Mouse (Mus musculus) liver, embryonic 15.5 days (tissue): ENCODE data around the gene Styxl1. TPM values are rescaled to one million over a fixed set of nuclear protein-coding genes. Genes with fewer than 3 reads are reported as not detected.

ENCODE experiments used
- ATAC-seq: fragments of 200-750 bp; cut with Nextera tagmentation; 2 replicates; pipeline ENCODE4 v1.8.0; 2017; ENCODE audit warnings: moderate number of reproducible peaks, mild to moderate bottlenecking, moderate library complexity; ENCODE audit not compliant: insufficient read depth
- H3K27ac ChIP-seq: fragments of 300-500 bp; sonication (generic); replicated peaks from 2 replicates; pipeline ENCODE4 v1.5.1; 2015; ENCODE audit warnings: mild to moderate bottlenecking, inconsistent platforms
- H3K27me3 ChIP-seq: fragments of 300-500 bp; sonication (generic); 2 replicates; pipeline ENCODE4 v1.6.1; 2015; ENCODE audit warnings: mild to moderate bottlenecking, inconsistent platforms
- H3K36me3 ChIP-seq: fragments of 300-500 bp; sonication (generic); replicated peaks from 2 replicates; pipeline ENCODE4 v1.6.1; 2015; ENCODE audit warnings: moderate library complexity, mild to moderate bottlenecking, inconsistent platforms
- H3K4me1 ChIP-seq: fragments of 300-500 bp; sonication (generic); replicated peaks from 2 replicates; pipeline ENCODE4 v1.6.1; 2015; ENCODE audit warnings: inconsistent platforms
- H3K4me2 ChIP-seq: fragments of 300-500 bp; sonication (generic); 2 replicates; pipeline ENCODE4 v1.6.1; 2015; ENCODE audit warnings: moderate library complexity, mild to moderate bottlenecking, inconsistent platforms
- H3K4me3 ChIP-seq: fragments of 300-500 bp; sonication (generic); replicated peaks from 2 replicates; pipeline ENCODE4 v1.5.1; 2015; ENCODE audit warnings: mild to moderate bottlenecking, inconsistent platforms
- H3K9ac ChIP-seq: fragments of 300-500 bp; sonication (generic); 2 replicates; pipeline ENCODE4 v1.6.1; 2015; ENCODE audit warnings: moderate library complexity, mild to moderate bottlenecking, inconsistent platforms
- H3K9me3 ChIP-seq: fragments of 300-500 bp; sonication (generic); replicated peaks from 2 replicates; pipeline ENCODE4 v1.6.1; 2016; ENCODE audit warnings: inconsistent platforms
- WGBS: fragments of 180-500 bp; shearing (Covaris S2); methylation state at CpG from one replicate; pipeline ENCODE4 v1.1.7; 2015; ENCODE audit warnings: mixed read lengths; ENCODE audit not compliant: insufficient replicate concordance; 5-methylcytosine and 5-hydroxymethylcytosine counted together
- polyA plus RNA-seq: library from polyadenylated mRNA; unstranded; fragments of >200 nt; fragmentation: Nextera tagmentation; extraction: Ambion mirVana; gene quantifications from 2 replicates; pipeline ENCODE4 v1.2.1, GENCODE M21; 2015

Styxl1 gene
- polyA plus RNA-seq, 1 experiment from 2014 or later: not detected

- ATAC-seq: no peak
These were observed 14.7 kb downstream of the Styxl1 start for GRCm38 (mm10) chr5:135763526-135763925.

GRCm38 (mm10) chr5:135761881-135762280, 16.3 kb downstream of the Styxl1 start:
- Histone ChIP-seq H3K27ac (no peak overlapping the region), H3K9ac (no peak overlapping the region), H3K36me3 (no peaks in the 10 kb centered on the region), H3K27me3 (no peaks in the 10 kb centered on the region), H3K9me3 (no peaks in the 10 kb centered on the region), H3K4me2 (no peak overlapping the region), H3K4me1 (no peaks in the 10 kb centered on the region), H3K4me3 (no peak overlapping the region)
- 64% methylated on average over 3 of the region's 3 CpGs for WGBS
- ATAC-seq: no peak

More at GRCm38 (mm10) chr5:135763526-135763925, 14.7 kb downstream of the Styxl1 start:
- Histone ChIP-seq H3K36me3 (no peaks in the 10 kb centered on the region), H3K4me3 (no peak overlapping the region), H3K4me1 (no peaks in the 10 kb centered on the region), H3K4me2 (no peak overlapping the region), H3K9me3 (no peaks in the 10 kb centered on the region), H3K9ac (no peak overlapping the region), H3K27ac (no peak overlapping the region), H3K27me3 (no peaks in the 10 kb centered on the region)
- WGBS: 3% methylated on average over 7 of the region's 7 CpGs

DNA sequence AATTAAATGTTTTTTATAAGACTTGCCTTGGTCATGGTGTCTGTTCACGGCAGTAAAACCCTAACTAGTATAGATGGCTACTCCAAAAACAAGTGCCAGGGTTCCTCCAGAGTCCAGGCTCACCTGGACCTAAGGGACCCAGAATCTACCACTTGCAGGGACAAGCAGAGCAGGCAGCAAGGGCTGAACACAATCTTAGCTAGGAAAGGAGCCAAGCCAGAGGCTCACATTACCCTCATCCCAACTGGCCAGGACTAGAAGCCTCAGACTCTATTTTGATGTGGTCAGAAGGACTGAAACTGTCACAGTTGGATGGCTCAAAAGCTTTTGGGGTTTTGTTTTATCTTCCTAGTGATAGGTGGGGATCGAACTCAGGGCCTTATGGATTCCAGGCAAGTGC, 26.6 kb downstream of the Styxl1 start:
- H3K9me3 ChIP-seq: no peaks in the 10 kb centered on the region
- no peak for ATAC-seq
- H3K4me2 ChIP-seq: no peak overlapping the region
- no peaks in the 10 kb centered on the region; the same call in 1 of the 2 replicates for H3K27me3 ChIP-seq
- H3K36me3 ChIP-seq: no peaks in the 10 kb centered on the region
- H3K4me1 ChIP-seq: no peaks in the 10 kb centered on the region
- no peak overlapping the region for H3K4me3 ChIP-seq
- H3K9ac ChIP-seq: no peak overlapping the region
- WGBS: 51% methylated on average over 2 of the region's 2 CpGs
- no peak overlapping the region for H3K27ac ChIP-seq

DNA sequence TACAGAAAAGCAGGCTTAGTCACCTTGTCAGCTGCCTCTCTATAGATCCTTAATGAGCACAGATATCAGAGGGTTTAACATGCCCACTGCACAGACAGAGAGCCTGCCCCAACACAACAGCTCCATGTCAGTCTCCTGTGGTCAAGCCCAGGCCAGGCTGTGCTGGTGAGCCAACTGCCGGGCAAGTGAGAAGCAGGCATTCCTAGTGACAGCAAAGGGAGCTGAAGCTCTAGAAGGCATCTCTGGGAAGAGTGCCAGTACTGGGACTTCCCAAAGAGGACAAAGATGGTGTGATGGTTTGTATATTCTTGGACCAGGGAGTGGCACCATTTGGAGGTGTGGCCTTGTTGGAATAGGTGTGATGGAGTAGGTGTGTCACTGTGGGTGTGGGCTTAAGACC, 27.1 kb downstream of the Styxl1 start:
- H3K36me3 ChIP-seq: no peaks in the 10 kb centered on the region
- H3K9me3 ChIP-seq: no peaks in the 10 kb centered on the region
- 63% methylated on average over 1 of the region's 1 CpGs for WGBS
- no peak overlapping the region for H3K27ac ChIP-seq
- no peaks in the 10 kb centered on the region for H3K4me1 ChIP-seq
- no peak overlapping the region for H3K9ac ChIP-seq
- H3K27me3 ChIP-seq: no peaks in the 10 kb centered on the region; the same call in 1 of the 2 replicates
- no peak overlapping the region for H3K4me2 ChIP-seq
- no peak overlapping the region for H3K4me3 ChIP-seq
- no peak for ATAC-seq

DNA sequence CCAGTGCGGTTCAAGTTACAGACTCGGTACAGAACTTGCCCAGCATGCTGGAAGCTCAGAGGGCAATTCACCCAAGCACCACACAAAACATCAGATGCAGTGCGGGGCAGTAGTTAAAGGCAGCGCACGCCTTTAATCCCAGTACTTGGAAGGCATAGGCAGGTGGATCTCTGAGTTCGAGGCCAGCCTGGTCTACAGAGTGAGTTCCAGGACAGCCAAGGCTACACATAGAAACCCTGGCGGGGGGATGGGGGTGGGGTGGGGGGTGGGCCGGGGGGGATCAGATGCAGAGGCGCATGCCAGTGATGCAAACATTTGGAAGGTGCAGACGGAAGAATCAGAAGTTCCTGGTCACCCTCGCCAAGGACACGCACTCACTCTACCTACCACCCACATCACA, 33.4 kb downstream of the Styxl1 start:
- Histone ChIP-seq H3K4me3 (peak overlapping the region; percentile 66), H3K4me1 (peaks cover 22% of the 10 kb centered on the region), H3K9me3 (no peaks in the 10 kb centered on the region), H3K27ac (no peak overlapping the region), H3K4me2 (peak overlapping the region; percentile 91), H3K36me3 (0 out of 2 replicates have a peak, but pooled peaks cover 5% of the 10 kb centered on the region), H3K27me3 (peaks cover 11% of the 10 kb centered on the region; the same call in 1 of the 2 replicates), H3K9ac (0 out of 2 replicates have a peak overlapping the region, but pooled peaks have one; percentile 45)
- WGBS: 33% methylated on average over 12 of the region's 12 CpGs
- no peak for ATAC-seq

DNA sequence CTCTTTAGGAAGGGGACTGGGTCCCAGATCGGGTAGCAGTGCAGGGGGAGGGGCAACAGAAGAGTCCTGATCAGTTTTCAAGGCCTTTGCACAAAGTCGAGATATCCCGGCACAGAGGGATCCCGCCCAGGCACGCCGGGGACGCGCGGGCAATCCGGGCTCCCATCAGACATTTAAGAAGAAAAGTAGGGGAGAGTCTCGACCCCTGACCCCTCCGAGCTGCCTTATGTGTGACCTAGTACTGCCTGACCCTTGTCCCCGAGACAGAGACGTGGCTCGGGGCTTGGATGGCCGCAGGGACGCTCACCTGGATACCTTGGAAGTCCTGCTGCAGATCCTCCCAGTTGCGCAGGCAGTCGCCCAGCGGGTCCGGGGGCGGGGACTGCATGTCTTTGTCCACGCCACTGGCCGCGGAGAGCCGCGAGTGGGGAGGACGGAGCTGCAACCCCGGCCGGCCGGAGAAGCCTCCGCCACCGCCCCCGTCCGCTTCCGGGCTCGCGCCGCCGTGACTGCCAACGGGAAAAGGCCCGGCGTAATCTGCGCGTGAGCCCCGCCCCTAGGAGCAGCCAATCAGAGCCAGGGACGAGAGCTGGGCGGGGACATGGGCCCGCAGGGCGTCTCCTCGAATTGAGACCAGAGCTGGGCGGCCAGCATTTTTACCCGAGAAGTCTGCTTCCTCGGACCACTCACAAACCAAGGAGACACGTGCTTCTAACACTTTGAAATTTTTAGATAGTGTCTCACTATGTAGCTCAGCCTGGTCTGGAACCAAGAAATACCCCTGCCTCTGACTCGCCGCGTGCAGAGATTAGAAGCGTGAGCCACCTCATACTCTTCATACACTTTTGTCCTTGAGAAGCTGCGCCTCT, 34.2 kb downstream of the Styxl1 start, which contains the start of gene Tmem120a:
Gene Tmem120a (minus strand): TSS at position 708 of the 869 bp plus-strand sequence.
- peak; percentile 90 for ATAC-seq
- no peak within 1 kb of the TSS for H3K27ac ChIP-seq
- H3K4me3 ChIP-seq: peak within 1 kb of the TSS; percentile 66
- peaks cover 22% of the 10 kb centered on the region for H3K4me1 ChIP-seq
- under 1% methylated on average over 60 of the region's 60 CpGs for WGBS
- H3K27me3 ChIP-seq: peaks cover 11% of the 10 kb centered on the region; the same call in 1 of the 2 replicates
- peak within 1 kb of the TSS; percentile 91 for H3K4me2 ChIP-seq
- no peaks in the 10 kb centered on the region for H3K9me3 ChIP-seq
- H3K36me3 ChIP-seq: 0 out of 2 replicates have a peak, but pooled peaks cover 5% of the 10 kb centered on the region
- peak within 1 kb of the TSS; percentile 45 for H3K9ac ChIP-seq

- Histone ChIP-seq H3K27me3 (peaks cover 11% of the 10 kb centered on the region; the same call in 1 of the 2 replicates), H3K27ac (no peak overlapping the region), H3K4me2 (peak overlapping the region; percentile 91), H3K36me3 (0 out of 2 replicates have a peak, but pooled peaks cover 5% of the 10 kb centered on the region), H3K9ac (peak overlapping the region; percentile 40), H3K4me1 (peaks cover 22% of the 10 kb centered on the region), H3K9me3 (no peaks in the 10 kb centered on the region), H3K4me3 (peak overlapping the region; percentile 66)
- 24% methylated on average over 18 of the region's 18 CpGs for whole genome bisulfite sequencing
- no peak for ATAC-seq
These were observed 35.0 kb downstream of the Styxl1 start for GRCm38 (mm10) chr5:135742941-135743740.

DNA sequence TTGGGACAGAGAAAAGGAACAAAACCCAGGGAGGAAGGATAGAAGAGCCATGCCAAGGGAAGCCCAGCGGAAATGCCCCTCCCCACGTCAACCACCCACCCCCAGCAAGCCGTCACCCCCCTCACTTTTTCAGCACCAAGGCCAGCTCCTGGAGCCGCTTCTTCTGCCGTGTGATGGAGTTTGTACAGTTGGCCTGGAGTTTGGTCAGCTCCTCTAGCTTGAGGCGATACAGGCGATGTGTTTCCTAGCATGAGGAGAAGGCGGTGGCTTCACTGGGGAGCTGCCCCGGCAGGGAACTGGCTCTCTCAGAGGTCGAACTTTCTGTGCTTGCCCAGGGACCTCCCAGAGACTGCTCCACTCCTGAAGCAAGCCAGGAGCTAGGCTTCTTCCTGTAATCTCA, 36.0 kb downstream of the Styxl1 start:
- Histone ChIP-seq H3K4me2 (no peak overlapping the region), H3K36me3 (0 out of 2 replicates have a peak, but pooled peaks cover 5% of the 10 kb centered on the region), H3K4me3 (no peak overlapping the region), H3K27ac (no peak overlapping the region), H3K9ac (no peak overlapping the region), H3K9me3 (no peaks in the 10 kb centered on the region), H3K27me3 (peaks cover 11% of the 10 kb centered on the region; the same call in 1 of the 2 replicates), H3K4me1 (peaks cover 22% of the 10 kb centered on the region)
- ATAC-seq: no peak
- 55% methylated on average over 10 of the region's 10 CpGs for WGBS

DNA sequence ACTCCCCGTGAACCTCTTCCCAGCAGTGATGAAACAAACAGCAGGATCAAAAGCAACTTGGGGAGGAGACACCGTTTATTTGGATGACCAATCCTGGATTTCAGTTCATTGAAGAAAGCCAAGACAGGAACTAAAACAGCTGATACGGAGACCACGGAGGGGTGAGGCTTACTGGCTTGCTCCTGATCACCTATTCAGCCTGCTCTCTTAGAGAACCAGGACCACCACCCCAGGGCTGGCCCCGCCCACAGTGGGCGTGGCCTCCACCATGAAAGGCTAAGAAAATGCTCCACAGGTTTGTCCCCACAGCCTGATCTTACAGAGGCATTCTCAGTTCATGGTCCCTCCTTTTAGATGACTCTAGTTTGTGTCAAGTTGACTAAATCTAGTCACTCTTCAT, 39.9 kb downstream of the Styxl1 start:
- no peak overlapping the region for H3K27ac ChIP-seq
- no peak for ATAC-seq

DNA sequence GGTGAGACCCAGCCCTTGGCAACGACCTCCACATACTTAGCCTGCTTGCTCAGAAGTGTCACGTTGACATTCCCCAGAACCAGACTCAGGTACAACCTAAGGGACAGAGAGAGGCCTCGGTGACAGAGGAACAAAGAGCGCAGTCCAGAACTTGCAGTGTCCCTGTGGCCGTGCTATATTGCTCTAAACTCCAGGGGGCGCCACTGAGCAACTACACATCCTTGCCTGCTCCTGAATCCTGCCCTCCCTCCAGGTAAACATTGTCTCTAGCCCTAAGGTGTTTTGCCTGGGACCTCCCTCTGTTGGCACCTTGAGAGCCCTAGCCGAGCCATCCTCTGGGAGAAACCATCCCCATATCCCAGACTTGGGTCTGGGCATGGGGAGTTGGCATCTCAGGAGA, 41.0 kb downstream of the Styxl1 start:
- H3K9ac ChIP-seq: no peak overlapping the region
- no peak overlapping the region for H3K27ac ChIP-seq
- no peaks in the 10 kb centered on the region; the same call in 1 of the 2 replicates for H3K4me1 ChIP-seq
- WGBS: 67% methylated on average over 7 of the region's 7 CpGs
- ATAC-seq: no peak
- peaks cover 35% of the 10 kb centered on the region for H3K36me3 ChIP-seq
- no peak overlapping the region for H3K4me2 ChIP-seq
- H3K4me3 ChIP-seq: no peak overlapping the region
- H3K27me3 ChIP-seq: no peaks in the 10 kb centered on the region
- no peaks in the 10 kb centered on the region for H3K9me3 ChIP-seq

More for the DNA sequence above, 39.9 kb downstream of the Styxl1 start:
- H3K9me3 ChIP-seq: no peaks in the 10 kb centered on the region
- H3K4me1 ChIP-seq: peaks cover 8% of the 10 kb centered on the region
- peaks cover 7% of the 10 kb centered on the region; the same call in 1 of the 2 replicates for H3K27me3 ChIP-seq
- 36% methylated on average over 6 of the region's 6 CpGs for WGBS
- H3K4me2 ChIP-seq: no peak overlapping the region
- H3K9ac ChIP-seq: no peak overlapping the region
- H3K4me3 ChIP-seq: no peak overlapping the region
- peaks cover 24% of the 10 kb centered on the region for H3K36me3 ChIP-seq

DNA sequence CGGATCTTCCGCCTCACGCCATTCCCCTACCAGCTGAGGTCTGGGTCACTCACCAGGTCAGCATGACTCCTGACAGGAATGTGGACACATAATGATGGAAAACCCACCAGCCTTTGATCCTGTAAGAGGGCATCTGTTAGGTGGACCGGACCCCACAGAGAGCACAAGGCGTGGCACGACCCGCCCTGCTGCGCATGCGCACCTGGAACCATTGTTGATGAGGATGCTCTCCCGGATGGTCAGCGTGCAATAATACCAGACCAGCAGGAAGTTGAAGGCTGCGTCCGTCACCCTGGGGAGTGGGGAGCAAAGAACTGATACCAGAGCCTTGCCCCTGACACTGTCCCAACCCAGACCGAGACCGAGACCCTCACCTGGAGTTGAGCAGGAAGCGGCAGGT, 41.6 kb downstream of the Styxl1 start:
- H3K4me2 ChIP-seq: no peak overlapping the region
- no peaks in the 10 kb centered on the region; the same call in 1 of the 2 replicates for H3K4me1 ChIP-seq
- no peaks in the 10 kb centered on the region for H3K9me3 ChIP-seq
- H3K9ac ChIP-seq: no peak overlapping the region
- H3K27ac ChIP-seq: no peak overlapping the region
- WGBS: 85% methylated on average over 16 of the region's 16 CpGs
- ATAC-seq: no peak
- H3K27me3 ChIP-seq: no peaks in the 10 kb centered on the region
- peaks cover 41% of the 10 kb centered on the region for H3K36me3 ChIP-seq
- H3K4me3 ChIP-seq: no peak overlapping the region
